Mouse (Mus musculus): Measurements from ENCODE around the gene Isoc2a.
"Not testable (repeated sequence)": the region's sequence is repeated elsewhere in the genome, so short reads cannot be mapped to it uniquely, and the experiment has no call there.

The Isoc2a gene

DNA sequence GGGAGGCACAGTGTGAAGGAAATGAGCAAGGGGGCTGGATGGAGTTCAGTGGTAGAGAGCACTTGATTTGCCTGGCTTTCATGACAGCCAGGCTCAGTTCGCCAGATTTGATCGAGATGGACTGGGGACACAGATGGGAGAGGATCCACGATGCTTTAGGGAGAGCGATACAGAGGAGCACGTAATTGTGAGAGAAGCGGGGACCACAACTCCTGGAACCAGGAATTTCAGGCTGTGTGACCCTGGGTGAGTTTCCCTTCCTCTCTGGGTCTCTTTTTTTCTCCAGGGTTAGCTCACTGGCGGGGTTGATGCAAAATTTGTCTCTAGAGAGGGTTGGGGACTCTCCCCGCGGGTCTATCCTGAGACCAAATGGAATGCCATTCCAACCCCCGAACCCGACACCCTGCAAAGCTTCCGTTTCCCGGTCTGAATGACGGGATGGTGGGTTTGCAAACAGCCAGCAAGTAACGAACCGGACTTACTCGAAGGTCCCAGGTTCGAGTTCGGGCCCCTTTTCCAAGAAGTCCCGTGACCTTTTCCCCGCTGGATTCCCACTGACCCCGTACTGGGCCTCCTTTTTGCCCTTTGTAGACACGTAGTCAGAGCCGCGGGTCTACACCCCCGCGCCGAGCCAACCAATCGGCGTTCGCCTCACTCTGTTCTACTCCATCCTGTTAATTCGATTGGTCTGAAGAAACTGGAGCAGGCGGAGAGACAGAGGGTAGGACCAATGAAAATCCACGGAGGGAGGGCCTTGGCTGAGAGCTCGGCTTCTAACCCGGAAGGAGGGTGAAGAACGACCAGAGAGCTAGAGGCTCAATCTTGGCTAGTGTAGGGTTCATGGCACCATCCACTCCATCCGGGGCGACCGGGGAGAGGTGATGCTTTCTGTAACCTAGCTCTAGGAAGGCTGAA is 11.1 kb upstream of the Isoc2a start:
- DNase-seq: peak; percentile 97 to 98

DNA sequence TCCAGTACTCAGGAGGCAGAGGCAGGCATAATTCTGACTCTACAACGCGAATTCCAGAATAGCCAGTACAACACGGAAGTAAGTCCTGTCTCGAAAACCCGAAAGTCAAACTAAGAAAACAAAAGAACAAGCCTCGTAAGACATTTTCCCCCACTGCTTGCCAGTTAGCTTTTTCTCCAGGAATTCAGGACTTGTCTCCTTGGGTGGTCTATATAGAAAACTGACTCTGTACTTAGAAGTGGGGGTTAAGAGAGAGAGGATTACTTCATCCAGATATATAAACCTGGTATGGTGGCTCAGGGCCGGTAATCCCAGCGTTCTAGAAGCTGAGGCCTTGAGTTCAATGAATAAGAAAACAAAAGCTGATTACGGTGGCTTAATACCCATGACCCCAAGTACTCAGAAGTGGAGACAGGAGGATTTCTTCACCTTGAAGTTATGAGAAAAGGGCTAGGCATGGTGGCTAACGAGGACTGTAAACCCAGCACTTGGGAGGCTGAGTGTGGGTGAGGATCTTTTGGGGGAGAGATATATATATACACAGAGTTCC is 10.2 kb upstream of the Isoc2a start:
- DNase-seq: no peak

DNA sequence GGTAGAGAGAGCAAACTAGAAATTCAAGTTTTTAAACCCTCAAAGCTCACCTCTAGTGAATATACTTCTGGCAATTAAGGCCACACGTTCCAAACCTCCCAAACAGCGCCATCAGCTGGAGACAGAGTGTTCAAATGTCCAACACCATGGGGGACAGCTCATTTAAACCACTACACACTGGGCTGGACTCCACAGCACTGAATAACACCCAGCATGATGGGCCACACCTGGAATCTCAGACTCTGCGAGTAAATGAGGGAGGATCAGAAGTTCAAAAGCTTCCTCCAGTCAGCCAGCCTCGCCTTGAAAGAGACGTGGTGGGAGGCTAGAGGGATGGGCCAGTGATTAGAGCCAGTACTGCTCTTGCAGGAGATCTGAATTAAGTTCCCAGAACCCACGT is 6.8 kb upstream of the Isoc2a start, which contains the start of gene Isoc2b:
TSS of gene Isoc2b (minus strand) at position 126 of the 400 bp plus-strand sequence.
- no peak for DNase-seq

DNA sequence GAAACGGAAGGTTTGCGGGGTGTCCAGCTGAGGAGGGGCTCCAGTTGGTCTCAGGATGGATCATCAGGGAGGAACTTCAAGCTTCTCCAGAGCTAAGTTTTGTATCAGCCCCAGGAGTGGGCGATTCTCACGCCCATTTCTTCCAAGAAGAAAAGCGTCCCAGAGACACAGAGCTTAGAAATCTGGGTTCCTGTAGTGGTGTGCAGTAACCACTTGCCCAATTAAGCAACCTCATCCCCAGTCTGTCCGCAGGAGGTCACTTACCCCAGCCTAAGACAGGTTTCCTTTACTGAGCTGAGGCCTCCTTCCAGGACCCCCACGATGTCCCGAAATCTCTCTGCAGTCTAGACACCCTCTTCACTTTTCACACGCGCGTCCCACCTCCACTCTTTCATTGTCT is 273 bp downstream of the Isoc2a start:
- DNase-seq: peak in 1 of 2 experiments; percentile 36

DNA sequence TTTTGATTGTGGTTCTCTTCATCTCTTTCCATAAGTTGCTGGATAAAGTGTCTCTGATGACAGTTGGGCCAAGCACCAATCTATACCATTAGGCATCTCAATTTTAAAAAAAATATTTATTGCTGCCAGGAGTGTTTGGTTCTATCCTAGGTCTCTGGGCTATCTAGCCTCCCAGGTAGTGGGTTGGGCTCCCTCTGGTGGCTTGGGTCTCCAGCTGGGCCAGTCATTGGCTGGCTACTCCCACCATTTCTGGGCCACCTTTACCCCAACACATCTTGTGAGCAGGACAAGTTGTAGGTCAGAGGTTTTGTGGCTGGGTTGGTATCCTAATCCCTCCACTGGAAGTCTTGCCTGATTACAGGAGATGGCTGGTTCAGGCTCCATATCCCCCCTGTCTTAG is 1.2 kb downstream of the Isoc2a start:
- DNase-seq: no peak

DNA sequence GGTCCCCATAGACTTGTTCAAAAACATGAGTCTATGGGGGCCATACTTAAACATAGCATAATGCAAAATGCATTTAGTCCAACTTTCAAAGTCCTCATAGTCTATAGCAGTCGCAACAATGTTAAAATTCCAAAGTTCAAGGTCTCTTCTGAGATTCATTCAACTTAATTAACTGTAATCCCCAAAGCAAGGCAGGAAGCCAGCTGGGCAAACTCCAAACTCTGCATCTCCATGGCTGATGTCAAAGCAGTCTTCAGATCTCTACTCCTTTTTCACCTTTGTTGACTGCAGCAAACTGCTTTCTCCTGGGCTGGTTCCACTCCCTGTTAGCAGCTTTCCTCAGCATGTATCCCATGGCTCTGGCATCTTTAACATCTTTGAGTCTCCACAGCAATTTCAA is 2.1 kb downstream of the Isoc2a start:
- DNase-seq: not testable (repeated sequence)

DNA sequence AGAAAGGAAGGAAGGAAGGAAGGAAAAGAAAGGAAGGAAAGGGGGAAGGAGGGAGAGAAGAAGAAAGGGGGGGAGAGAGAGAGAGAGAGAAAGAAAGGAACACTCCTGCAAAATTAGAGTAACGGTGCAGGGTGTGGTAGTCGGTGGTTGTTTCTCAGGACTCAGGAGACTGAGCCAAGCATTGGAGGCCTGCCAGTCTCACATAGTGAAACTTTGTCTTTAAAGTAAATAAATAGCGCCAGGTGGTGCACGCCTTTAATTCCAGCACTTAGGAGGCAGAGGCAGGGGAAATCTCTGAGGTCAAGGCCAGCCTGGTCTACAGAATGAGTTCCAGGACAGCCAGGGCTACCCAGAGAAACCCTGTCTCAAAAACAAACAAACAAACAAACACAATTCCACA is 9.7 kb downstream of the Isoc2a start:
- no peak for DNase-seq

DNA sequence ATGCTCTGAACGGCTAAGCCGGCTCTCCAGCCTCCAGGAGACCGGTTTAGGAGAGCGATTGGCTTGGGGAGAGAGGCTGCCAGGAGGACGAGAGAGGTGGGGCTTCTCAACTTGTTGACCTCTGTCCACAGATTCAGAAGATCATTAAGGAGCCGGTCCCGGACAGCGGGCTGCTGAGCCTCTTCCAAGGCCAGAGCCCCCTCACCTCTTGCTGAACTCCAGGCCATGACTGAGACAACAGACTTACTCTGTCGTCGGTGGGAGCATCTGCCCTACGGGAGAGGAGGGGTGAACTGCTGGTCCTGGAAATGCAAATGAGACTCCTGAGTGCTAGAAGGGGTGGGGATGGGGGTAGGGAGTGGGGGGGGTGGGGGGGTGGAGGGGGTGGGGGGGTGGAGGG is 18.2 kb downstream of the Isoc2a start:
- DNase-seq: no peak

DNA sequence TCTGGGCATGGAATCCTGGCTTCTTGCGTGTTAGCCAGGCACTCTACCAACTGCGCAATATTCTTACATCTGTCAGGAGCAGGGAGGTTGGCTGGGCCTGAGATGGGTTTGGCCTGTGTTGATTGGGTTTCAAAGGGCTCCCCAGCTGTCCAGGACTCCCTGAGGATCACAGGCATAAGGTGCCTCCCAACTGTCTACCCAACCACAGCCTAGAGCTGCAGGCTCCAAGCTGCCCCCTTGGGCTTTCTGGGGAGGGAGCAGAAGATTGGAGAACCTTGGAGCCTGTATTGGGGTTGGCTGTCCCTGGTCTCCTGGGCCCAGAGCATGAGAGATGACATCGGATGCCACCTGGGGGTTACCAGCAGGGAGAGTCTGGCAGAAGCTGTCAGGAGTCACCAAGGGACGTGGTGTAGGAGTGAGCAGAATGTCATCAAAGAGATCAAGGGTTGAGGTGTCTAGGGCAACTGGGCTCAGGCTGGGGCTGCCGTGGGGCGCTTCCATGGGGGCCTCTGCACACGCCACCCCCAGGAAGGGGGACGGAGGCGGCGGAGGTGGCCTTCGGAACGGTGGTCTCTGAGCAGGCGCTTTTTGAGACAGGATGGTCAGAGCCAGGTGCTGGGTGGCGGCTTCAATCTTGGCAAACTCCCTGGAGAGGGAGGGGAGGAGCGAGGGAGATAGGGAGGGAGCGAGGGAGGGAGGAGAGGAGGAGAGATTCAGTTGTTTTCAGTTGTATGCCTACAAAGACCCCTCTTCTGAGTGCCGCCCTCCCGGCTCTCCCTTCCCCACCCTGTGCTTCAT is 22.1 kb downstream of the Isoc2a start:
- DNase-seq: peak; percentile 40 to 50

DNA sequence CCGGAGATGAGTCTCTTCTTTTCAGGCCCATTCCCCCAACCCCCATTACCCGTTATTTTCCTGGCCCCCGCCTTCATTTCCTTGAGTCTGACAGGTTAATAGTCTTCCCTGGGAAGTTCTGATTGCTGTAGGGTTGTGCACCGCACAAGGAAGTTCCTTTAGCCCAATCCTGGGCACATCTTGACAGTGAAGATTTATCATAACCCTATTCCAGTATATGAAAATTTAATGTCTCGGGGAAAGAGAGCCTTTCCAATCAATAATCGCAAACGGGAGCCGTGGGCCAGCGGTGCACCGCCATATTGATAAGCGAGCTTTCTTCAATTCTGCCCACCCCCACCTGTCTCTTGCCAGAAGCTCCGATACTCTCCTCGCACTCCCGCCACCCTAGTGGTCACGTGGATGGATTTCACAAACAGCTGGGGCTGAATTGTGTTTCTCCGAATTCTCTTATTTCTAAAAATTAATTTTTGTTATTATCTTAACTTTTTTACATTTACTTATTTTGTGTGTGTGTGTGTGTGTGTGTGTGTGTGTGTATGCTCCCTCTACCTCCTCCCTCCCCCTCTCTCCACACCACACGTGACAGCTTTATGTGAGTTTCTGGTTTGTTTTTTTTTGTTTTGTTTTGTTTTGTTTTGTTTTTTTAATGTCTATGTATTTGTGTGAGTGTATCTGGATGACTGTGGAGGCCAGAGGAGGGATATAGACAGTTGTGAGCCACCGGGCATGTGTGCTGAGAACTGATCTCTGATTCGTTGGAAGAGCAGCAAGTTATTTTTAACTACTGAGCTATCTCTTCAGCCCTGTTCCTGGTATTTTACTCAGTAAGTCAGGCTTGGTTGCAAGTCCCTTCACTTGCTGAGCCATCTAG is 22.9 kb downstream of the Isoc2a start:
- peak in 1 of 2 experiments; percentile 32 for DNase-seq

DNA sequence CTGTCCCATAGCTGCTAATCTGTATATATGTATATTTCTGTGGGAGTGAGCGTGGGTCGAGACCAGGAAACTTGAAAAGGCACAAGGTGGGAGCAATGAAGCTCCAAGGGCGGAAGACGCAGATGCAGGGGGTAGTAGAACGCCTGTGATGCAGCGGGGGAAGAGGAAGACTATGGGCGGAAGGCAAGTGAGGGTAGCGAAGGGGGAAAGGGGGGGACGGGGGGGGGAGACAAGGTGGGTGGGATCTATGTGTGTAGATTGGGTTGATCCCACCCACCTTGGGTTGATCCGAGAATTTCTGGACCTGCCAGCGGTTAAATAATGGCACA is 23.5 kb downstream of the Isoc2a start:
- no peak for DNase-seq

DNA sequence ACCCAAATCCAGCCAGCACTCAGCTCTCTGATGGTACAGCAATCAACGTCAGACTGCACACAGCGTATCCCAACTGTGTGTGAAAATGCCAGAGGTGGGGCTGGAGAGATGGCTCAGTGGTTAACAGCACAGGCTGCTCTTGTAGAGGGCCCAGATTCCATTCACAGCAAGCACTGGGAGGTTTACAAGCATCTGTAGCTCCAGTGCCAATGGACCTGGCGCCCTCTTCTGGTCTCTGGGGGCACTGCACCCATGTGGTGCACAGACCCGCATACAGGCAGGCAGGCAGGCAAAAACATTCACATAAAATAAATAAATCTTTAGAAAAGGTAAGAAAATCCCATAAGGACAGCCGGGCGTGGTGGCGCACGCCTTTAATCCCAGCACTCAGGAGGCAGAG is 24.2 kb downstream of the Isoc2a start:
- DNase-seq: peak in 1 of 2 experiments; percentile 46

DNA sequence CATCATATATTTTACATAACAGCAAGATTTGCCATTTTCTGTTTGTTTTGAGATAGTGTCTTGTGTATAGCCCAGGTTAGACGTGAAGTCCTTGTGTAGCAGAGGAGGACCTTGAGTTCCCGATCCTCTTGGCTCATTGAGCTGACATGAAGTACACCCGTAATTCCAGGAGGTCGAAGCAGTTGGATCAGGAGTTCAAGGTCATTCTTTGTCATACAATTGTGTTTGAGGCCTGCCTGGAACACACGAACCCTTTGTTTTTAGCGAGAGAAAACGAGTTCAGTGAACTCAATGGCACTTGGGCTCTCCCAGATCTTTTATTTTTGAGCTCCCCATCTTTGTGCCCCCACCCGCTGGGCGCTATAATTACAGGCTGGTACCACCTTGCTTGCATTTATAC is 25.5 kb downstream of the Isoc2a start:
- DNase-seq: no peak

DNA sequence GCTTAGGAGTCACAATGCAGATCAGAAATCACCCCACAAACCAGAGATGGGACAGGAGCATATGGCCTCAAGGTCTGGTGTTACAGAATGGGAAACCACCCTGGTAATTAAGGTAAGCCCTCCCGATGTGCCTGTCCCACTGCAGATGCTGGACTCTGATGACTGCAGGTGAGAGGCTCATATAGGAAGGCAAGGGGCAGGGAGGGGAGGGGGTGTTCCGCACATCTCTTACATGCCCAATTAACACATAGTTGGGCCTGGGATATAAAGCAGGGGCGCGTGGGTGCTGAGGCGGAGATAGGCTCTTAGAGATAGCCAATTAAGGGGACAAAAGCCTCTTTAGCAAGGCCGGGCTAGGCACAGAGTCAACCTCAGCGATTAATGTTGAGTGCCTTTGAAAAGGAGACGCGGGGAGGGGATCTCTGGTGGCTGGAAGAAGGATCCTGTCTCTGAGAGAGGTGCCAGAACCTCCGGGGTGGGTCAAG is 29.6 kb downstream of the Isoc2a start, which contains the start of gene Gm36210:
TSS of gene Gm36210 (minus strand) at position 51 of the 485 bp plus-strand sequence.
- no peak for DNase-seq

DNA sequence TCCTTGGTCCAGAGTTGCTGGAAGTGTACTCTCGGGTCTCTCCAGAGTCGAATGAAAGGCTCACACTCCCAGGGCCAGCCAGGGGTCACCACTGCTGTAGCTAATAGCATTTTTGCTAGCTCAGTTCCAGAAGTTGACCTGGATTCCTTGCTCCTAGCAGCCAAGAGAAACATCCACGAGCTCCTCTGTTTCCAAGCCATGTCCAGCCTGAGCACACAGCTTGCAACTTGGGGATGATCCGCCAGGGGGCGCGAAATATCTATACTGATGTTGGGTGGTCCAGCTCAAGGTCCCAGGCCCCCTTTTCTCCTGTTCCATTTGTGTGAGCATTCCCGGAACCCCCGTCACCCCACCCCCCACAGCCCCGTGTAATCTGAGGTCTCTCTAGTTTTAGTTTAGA is 34.6 kb downstream of the Isoc2a start:
- DNase-seq: peak; percentile 56 to 75

DNA sequence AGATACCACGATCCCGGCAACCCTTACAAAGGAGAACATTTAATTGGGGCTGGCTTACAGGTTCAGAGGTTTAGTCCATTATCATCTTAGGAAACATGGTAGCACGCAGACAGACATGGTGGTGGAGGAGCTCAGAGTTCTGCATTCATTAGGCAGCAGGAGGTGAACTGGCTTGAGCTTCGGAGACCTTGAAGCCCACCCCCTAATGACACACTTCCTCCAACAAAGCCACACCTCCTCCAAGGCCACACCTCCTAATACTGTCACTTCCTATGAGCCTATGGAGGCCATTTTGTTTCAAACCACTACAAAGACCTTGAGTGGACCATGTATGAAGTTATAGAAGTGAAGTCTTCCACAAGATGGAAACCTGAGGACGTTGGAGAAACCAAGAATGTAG is 35.3 kb downstream of the Isoc2a start:
- no peak for DNase-seq

DNA sequence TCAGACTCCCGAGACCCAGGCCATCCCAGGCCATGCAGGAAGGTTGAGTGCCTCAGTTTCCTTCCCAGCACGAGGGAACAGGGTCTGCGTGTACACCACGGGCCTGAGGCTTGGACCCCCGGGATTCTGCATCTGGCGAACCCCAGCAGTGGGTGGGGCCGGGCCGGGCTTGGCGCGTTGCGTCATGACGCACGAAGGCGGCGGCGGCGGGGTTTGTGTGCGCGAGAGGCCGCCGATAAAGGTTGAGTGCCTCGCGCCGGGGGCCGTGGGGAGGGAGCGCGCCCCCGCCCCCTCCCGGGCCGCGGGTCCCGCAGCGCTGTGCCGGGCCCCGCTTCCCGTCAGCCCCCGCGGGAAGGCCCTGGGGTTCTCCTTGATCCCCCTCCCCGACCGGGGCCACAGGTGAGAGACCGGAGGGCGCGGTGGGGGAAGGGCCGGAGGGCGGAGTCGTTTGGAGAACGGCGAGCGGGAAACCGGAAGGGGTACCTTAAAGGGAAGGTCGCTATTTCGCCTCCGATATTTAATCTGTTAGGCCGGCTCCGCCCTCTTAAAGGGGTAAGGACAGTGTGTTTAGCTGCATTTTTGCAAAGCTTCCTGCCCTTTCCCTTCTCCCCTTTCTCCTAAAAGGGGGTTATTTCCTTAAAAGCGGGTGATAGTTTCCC is 38.2 kb downstream of the Isoc2a start, which contains the start of gene Zfp628:
TSS of gene Zfp628 (plus strand) at position 211 of the 659 bp plus-strand sequence.
- DNase-seq: peak; percentile 97 to 98

DNA sequence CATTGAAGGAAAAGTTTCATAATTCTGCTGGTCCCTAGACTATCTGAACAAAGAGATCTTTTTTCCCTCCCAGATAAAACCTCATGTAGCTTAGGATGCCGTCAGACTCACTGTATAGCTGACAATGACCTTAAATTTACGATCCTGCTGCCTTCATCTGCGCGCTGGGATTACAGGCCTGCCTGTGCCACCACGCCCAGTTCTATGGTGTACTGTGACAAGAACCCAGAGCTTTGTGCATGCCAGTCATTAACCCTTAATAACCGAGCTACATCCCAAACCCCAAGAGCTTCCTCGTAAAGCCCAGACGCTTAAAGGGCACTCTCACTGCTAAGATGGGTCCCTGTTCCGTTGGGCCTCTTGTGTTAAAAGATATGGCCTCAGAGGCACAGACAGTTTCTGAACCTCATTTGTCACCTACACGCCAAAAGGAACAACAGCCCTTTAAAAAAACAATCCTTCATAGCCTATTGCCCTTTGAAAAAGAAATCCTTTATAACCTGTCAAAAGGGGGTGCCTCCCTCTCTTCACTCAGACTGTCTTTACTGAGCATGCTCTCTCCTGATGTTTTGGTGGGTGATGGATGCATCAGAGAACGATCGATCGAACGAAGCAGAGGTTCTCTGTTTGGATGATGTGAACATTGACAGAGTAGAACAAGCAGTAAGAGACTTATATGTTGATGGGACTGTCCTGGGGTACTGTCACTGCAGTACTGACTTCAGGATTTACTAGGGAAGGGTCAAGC is 38.9 kb downstream of the Isoc2a start:
- DNase-seq: peak; percentile 59 to 61

DNA sequence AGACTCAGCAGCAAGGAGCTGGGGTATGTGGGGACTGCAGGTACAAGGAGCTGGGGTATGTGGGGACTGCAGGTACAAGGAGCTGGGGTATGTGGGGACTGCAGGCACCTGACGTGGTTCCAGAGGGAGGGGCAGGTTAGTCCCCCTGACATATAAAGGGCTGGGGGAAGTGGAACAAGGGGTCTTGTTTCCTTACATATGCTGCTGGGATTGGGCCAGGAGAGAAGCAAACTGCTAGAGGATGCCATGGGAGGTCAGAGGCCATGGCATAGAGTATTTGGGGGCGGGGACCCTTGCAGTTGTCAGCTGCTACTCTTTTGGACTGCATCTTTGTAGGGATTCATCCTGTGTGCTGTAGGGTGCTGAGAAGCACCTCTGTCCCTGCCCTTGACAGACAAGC is 40.5 kb downstream of the Isoc2a start:
- no peak for DNase-seq

DNA sequence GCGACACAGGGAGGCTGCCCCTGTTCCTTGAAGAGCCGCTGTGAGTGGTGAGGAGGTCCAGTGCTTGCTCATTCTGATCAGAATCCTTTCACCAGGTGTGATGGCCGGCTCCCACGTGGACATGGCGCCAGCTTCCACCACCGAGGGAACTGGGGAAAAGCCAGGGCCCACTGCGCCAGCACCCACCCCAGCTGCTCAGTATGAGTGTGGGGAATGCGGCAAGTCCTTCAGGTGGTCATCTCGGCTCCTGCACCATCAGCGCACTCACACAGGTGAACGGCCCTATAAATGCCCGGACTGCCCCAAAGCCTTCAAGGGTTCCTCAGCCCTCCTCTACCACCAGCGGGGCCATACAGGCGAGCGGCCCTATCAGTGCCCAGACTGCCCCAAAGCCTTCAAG is 41.7 kb downstream of the Isoc2a start:
- DNase-seq: no peak

DNA sequence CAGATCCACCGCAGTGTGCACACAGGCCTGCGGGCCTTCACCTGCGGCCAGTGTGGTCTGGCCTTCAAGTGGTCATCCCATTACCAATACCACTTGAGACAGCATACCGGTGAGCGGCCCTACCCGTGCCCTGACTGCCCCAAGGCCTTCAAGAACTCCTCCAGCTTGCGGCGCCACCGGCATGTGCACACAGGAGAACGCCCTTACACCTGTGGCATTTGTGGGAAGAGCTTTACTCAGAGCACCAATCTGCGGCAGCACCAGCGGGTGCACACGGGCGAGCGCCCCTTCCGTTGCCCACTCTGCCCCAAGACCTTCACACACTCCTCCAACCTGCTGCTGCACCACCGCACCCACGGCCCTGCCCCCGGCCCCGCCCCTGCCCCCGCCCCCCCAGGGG is 42.1 kb downstream of the Isoc2a start:
- DNase-seq: no peak
